Mouse (Mus musculus): Measurements from ENCODE around the gene BC048507. TPM values are rescaled to one million over a fixed set of nuclear protein-coding genes. Genes with fewer than 3 reads are reported as not detected.
"Not testable (repeated sequence)": the region's sequence is repeated elsewhere in the genome, so short reads cannot be mapped to it uniquely, and the experiment has no call there.

Gene BC048507
- not detected in 2 replicates for polyA plus RNA-seq (2011; ENCODE audit: insufficient read depth, insufficient read length, low read depth, missing spikeins)

GRCm38 (mm10) chr13:67863026-67863425 lies at the start of gene BC048507:
BC048507 (plus strand) TSS chr13:67863326.
- TF ChIP-seq CTCF (IDR thresholded peaks at IDR 0.05; ENCODE audit: low read depth, low read length) (no peak), EP300 (IDR thresholded peaks at IDR 0.05; ENCODE audit: insufficient read depth, low read depth, low read length) (no peak), POLR2A (IDR thresholded peaks at IDR 0.05; ENCODE audit: insufficient read depth, low read length) (no peak)
- Histone ChIP-seq H3K9me3 (replicated peaks; ENCODE audit: control insufficient read depth, insufficient read depth, low read length, poor library complexity, severe bottlenecking) (no peaks in the 10 kb centered on the region), H3K4me1 (ENCODE audit: control insufficient read depth, insufficient read depth, low read length) (peaks cover 3% of the 10 kb centered on the region), H3K4me3 (ENCODE audit: low read depth, low read length) (peak within 1 kb of the TSS; percentile 80), H3K27ac (ENCODE audit: insufficient read depth, low read length) (no peak within 1 kb of the TSS), H3K27me3 (ENCODE audit: control insufficient read depth, insufficient read depth, low read length, poor library complexity, severe bottlenecking) (no peaks in the 10 kb centered on the region), H3K36me3 (ENCODE audit: control insufficient read depth, insufficient read depth, low read length, poor library complexity, severe bottlenecking) (no peaks in the 10 kb centered on the region), H3K9ac (ENCODE audit: low read depth, poor library complexity, severe bottlenecking) (peak within 1 kb of the TSS; percentile 47)

- peak within 1 kb of the TSS; percentile 86 for H3K4me3 ChIP-seq (ENCODE audit: low read depth, low read length)
- peak within 1 kb of the TSS; percentile 54 for H3K9ac ChIP-seq (ENCODE audit: low read depth, poor library complexity, severe bottlenecking)
- H3K4me1 ChIP-seq (ENCODE audit: control insufficient read depth, insufficient read depth, low read length) = no peaks in the 10 kb centered on the region
- TF ChIP-seq POLR2A (IDR thresholded peaks at IDR 0.05; ENCODE audit: insufficient read depth, low read length) (no peak), CTCF (IDR thresholded peaks at IDR 0.05; ENCODE audit: low read depth, low read length) (no peak), EP300 (IDR thresholded peaks at IDR 0.05; ENCODE audit: insufficient read depth, low read depth, low read length) (no peak)
- no peaks in the 10 kb centered on the region for H3K9me3 ChIP-seq (replicated peaks; ENCODE audit: control insufficient read depth, insufficient read depth, low read length, poor library complexity, severe bottlenecking)
- no peaks in the 10 kb centered on the region for H3K36me3 ChIP-seq (ENCODE audit: control insufficient read depth, insufficient read depth, low read length, poor library complexity, severe bottlenecking)
- H3K27ac ChIP-seq (ENCODE audit: insufficient read depth, low read length) = peak within 1 kb of the TSS; percentile 71
- no peaks in the 10 kb centered on the region for H3K27me3 ChIP-seq (ENCODE audit: control insufficient read depth, insufficient read depth, low read length, poor library complexity, severe bottlenecking)
Measured at GRCm38 (mm10) chr13:67813710-67814660, 49.1 kb upstream of the BC048507 start, which contains the start of gene Zfp273. Zfp273 (plus strand) TSS chr13:67813740.

- Histone ChIP-seq H3K27ac (ENCODE audit: insufficient read depth, low read length) (no peak overlapping the region), H3K9ac (ENCODE audit: low read depth, poor library complexity, severe bottlenecking) (no peak overlapping the region), H3K27me3 (ENCODE audit: control insufficient read depth, insufficient read depth, low read length, poor library complexity, severe bottlenecking) (no peaks in the 10 kb centered on the region), H3K4me3 (ENCODE audit: low read depth, low read length) (no peak overlapping the region), H3K4me1 (ENCODE audit: control insufficient read depth, insufficient read depth, low read length) (no peaks in the 10 kb centered on the region), H3K36me3 (ENCODE audit: control insufficient read depth, insufficient read depth, low read length, poor library complexity, severe bottlenecking) (no peaks in the 10 kb centered on the region), H3K9me3 (replicated peaks; ENCODE audit: control insufficient read depth, insufficient read depth, low read length, poor library complexity, severe bottlenecking) (no peaks in the 10 kb centered on the region)
- TF ChIP-seq POLR2A (IDR thresholded peaks at IDR 0.05; ENCODE audit: insufficient read depth, low read length) = no peak
- no peak for TF ChIP-seq CTCF (IDR thresholded peaks at IDR 0.05; ENCODE audit: low read depth, low read length)
- no peak for TF ChIP-seq EP300 (IDR thresholded peaks at IDR 0.05; ENCODE audit: insufficient read depth, low read depth, low read length)
Measured at GRCm38 (mm10) chr13:67818636-67819035, 44.5 kb upstream of the BC048507 start.

GRCm38 (mm10) chr13:67830911-67831336 lies 32.2 kb upstream of the BC048507 start, which contains the start of gene Gm10037:
Gm10037 (plus strand) TSS chr13:67831106.
- TF ChIP-seq EP300 (IDR thresholded peaks at IDR 0.05; ENCODE audit: insufficient read depth, low read depth, low read length) (no peak), CTCF (IDR thresholded peaks at IDR 0.05; ENCODE audit: low read depth, low read length) (no peak), POLR2A (IDR thresholded peaks at IDR 0.05; ENCODE audit: insufficient read depth, low read length) (no peak)
- Histone ChIP-seq H3K9me3 (replicated peaks; ENCODE audit: control insufficient read depth, insufficient read depth, low read length, poor library complexity, severe bottlenecking) (0 out of 2 replicates have a peak, but pooled peaks cover 4% of the 10 kb centered on the region), H3K9ac (ENCODE audit: low read depth, poor library complexity, severe bottlenecking) (peak within 1 kb of the TSS; percentile 34), H3K36me3 (ENCODE audit: control insufficient read depth, insufficient read depth, low read length, poor library complexity, severe bottlenecking) (peaks cover 2% of the 10 kb centered on the region), H3K27ac (ENCODE audit: insufficient read depth, low read length) (peak within 1 kb of the TSS; percentile 85), H3K27me3 (ENCODE audit: control insufficient read depth, insufficient read depth, low read length, poor library complexity, severe bottlenecking) (no peaks in the 10 kb centered on the region), H3K4me1 (ENCODE audit: control insufficient read depth, insufficient read depth, low read length) (no peaks in the 10 kb centered on the region), H3K4me3 (ENCODE audit: low read depth, low read length) (peak within 1 kb of the TSS; percentile 92)

GRCm38 (mm10) chr13:67833137-67833536 lies 30.0 kb upstream of the BC048507 start:
- H3K27me3 ChIP-seq (ENCODE audit: control insufficient read depth, insufficient read depth, low read length, poor library complexity, severe bottlenecking); H3K4me1 ChIP-seq (ENCODE audit: control insufficient read depth, insufficient read depth, low read length); H3K36me3 ChIP-seq (ENCODE audit: control insufficient read depth, insufficient read depth, low read length, poor library complexity, severe bottlenecking); H3K27ac ChIP-seq (ENCODE audit: insufficient read depth, low read length); H3K9ac ChIP-seq (ENCODE audit: low read depth, poor library complexity, severe bottlenecking); H3K9me3 ChIP-seq (replicated peaks; ENCODE audit: control insufficient read depth, insufficient read depth, low read length, poor library complexity, severe bottlenecking); H3K4me3 ChIP-seq (ENCODE audit: low read depth, low read length): not testable (repeated sequence)
- peak; percentile 6 for TF ChIP-seq CTCF (IDR thresholded peaks at IDR 0.05; ENCODE audit: low read depth, low read length)

- peak overlapping the region; percentile 70 for H3K27ac ChIP-seq (ENCODE audit: insufficient read depth, low read length)
- peak overlapping the region; percentile 38 for H3K9ac ChIP-seq (ENCODE audit: low read depth, poor library complexity, severe bottlenecking)
Measured at GRCm38 (mm10) chr13:67843775-67844118, 19.4 kb upstream of the BC048507 start.

More at GRCm38 (mm10) chr13:67843775-67844118, 19.4 kb upstream of the BC048507 start:
- Histone ChIP-seq H3K4me3 (ENCODE audit: low read depth, low read length) (peak overlapping the region; percentile 18), H3K4me1 (ENCODE audit: control insufficient read depth, insufficient read depth, low read length) (no peaks in the 10 kb centered on the region), H3K27me3 (ENCODE audit: control insufficient read depth, insufficient read depth, low read length, poor library complexity, severe bottlenecking) (no peaks in the 10 kb centered on the region), H3K9me3 (replicated peaks; ENCODE audit: control insufficient read depth, insufficient read depth, low read length, poor library complexity, severe bottlenecking) (no peaks in the 10 kb centered on the region), H3K36me3 (ENCODE audit: control insufficient read depth, insufficient read depth, low read length, poor library complexity, severe bottlenecking) (no peaks in the 10 kb centered on the region)
- no peak for TF ChIP-seq EP300 (IDR thresholded peaks at IDR 0.05; ENCODE audit: insufficient read depth, low read depth, low read length)
- TF ChIP-seq POLR2A (IDR thresholded peaks at IDR 0.05; ENCODE audit: insufficient read depth, low read length) = no peak
- TF ChIP-seq CTCF (IDR thresholded peaks at IDR 0.05; ENCODE audit: low read depth, low read length) = no peak

Measured in ES-Bruce4 (cell line).